Mouse (Mus musculus) heart, embryonic 11.5 days (tissue): ENCODE results near the gene Cdh4. TPM values are rescaled to one million over a fixed set of nuclear protein-coding genes. Genes with fewer than 3 reads are reported as not detected.

ENCODE experiments used
- ATAC-seq: fragments of 200-750 bp; cut with Nextera tagmentation; replicated peaks from 2 replicates; pipeline ENCODE4 v1.8.0; 2017; ENCODE audit warnings: moderate library complexity; ENCODE audit not compliant: insufficient number of reproducible peaks, low FRiP score, low TSS enrichment
- H3K27ac ChIP-seq: fragments of 300-500 bp; sonication (generic); 2 replicates; pipeline ENCODE4 v1.5.1; 2014; ENCODE audit warnings: mild to moderate bottlenecking, low read depth, low read length
- H3K27me3 ChIP-seq: fragments of 300-500 bp; sonication (generic); 2 replicates; pipeline ENCODE4 v1.6.1; 2014; ENCODE audit warnings: mild to moderate bottlenecking, low read length, mixed read lengths; ENCODE audit not compliant: control insufficient read depth, insufficient read depth
- H3K36me3 ChIP-seq: fragments of 300-500 bp; sonication (generic); 2 replicates; pipeline ENCODE4 v1.6.1; 2014; ENCODE audit warnings: mild to moderate bottlenecking, low read length, moderate library complexity, mixed read lengths; ENCODE audit not compliant: control insufficient read depth, insufficient read depth
- H3K4me1 ChIP-seq: fragments of 300-500 bp; sonication (generic); 2 replicates; pipeline ENCODE4 v1.6.1; 2014; ENCODE audit warnings: low read length; ENCODE audit not compliant: control insufficient read depth, insufficient read depth
- H3K4me2 ChIP-seq: fragments of 300-500 bp; sonication (generic); 2 replicates; pipeline ENCODE4 v1.6.1; 2014; ENCODE audit warnings: mild to moderate bottlenecking, moderate library complexity
- H3K4me3 ChIP-seq: fragments of 300-500 bp; sonication (generic); 2 replicates; pipeline ENCODE4 v1.5.1; 2014; ENCODE audit warnings: low read depth, low read length
- H3K9ac ChIP-seq: fragments of 300-500 bp; sonication (generic); 2 replicates; pipeline ENCODE4 v1.6.1; 2014; ENCODE audit warnings: mild to moderate bottlenecking, low read depth, low read length, moderate library complexity
- H3K9me3 ChIP-seq: fragments of 300-500 bp; sonication (generic); replicated peaks from 2 replicates; pipeline ENCODE4 v1.6.1; 2016; ENCODE audit warnings: low read length; ENCODE audit not compliant: control insufficient read depth
- WGBS: fragments of 180-500 bp; shearing (Covaris S2); extraction: QIAGEN DNeasy Blood & Tissue Kit; methylation state at CpG from one replicate; pipeline ENCODE4 v1.1.7; 2014; ENCODE audit not compliant: insufficient replicate concordance; 5-methylcytosine and 5-hydroxymethylcytosine counted together
- polyA plus RNA-seq: library from polyadenylated mRNA; unstranded; fragments of >200 nt; fragmentation: Nextera tagmentation; extraction: Ambion mirVana; gene quantifications from 2 replicates; pipeline ENCODE4 v1.2.1, GENCODE M21; 2014

Cdh4 gene
- polyA plus RNA-seq, 1 experiment from 2014 or later: 0.56 TPM

GRCm38 (mm10) chr2:179941696-179942095, 499.5 kb downstream of the Cdh4 start:
- H3K4me3 ChIP-seq: no peak overlapping the region
- H3K36me3 ChIP-seq: no peaks in the 10 kb centered on the region
- H3K27ac ChIP-seq: no peak overlapping the region
- H3K9ac ChIP-seq: no peak overlapping the region
- H3K27me3 ChIP-seq: no peaks in the 10 kb centered on the region
- 96% methylated on average over 1 of the region's 1 CpGs for WGBS
- no peak for ATAC-seq
- peaks cover 25% of the 10 kb centered on the region for H3K4me1 ChIP-seq
- H3K4me2 ChIP-seq: no peak overlapping the region
- H3K9me3 ChIP-seq: no peaks in the 10 kb centered on the region

- ATAC-seq: no peak
- Histone ChIP-seq H3K4me3 (no peak overlapping the region), H3K9ac (no peak overlapping the region), H3K27me3 (no peaks in the 10 kb centered on the region), H3K9me3 (no peaks in the 10 kb centered on the region), H3K4me1 (peaks cover 42% of the 10 kb centered on the region), H3K27ac (no peak overlapping the region), H3K36me3 (no peaks in the 10 kb centered on the region), H3K4me2 (no peak overlapping the region)
- WGBS: 49% methylated on average over 4 of the region's 4 CpGs
These were observed 502.8 kb downstream of the Cdh4 start for GRCm38 (mm10) chr2:179945051-179945450.

GRCm38 (mm10) chr2:179946496-179946895, 504.3 kb downstream of the Cdh4 start:
- H3K27me3 ChIP-seq: no peaks in the 10 kb centered on the region
- H3K4me3 ChIP-seq: no peak overlapping the region
- WGBS: 82% methylated on average over 6 of the region's 6 CpGs
- no peak overlapping the region for H3K9ac ChIP-seq
- peaks cover 37% of the 10 kb centered on the region for H3K4me1 ChIP-seq
- H3K4me2 ChIP-seq: no peak overlapping the region
- H3K27ac ChIP-seq: no peak overlapping the region
- no peak for ATAC-seq
- no peaks in the 10 kb centered on the region for H3K36me3 ChIP-seq
- no peaks in the 10 kb centered on the region for H3K9me3 ChIP-seq

- Histone ChIP-seq H3K4me1 (peaks cover 39% of the 10 kb centered on the region), H3K9ac (no peak overlapping the region), H3K27me3 (no peaks in the 10 kb centered on the region), H3K4me3 (no peak overlapping the region), H3K27ac (no peak overlapping the region), H3K9me3 (no peaks in the 10 kb centered on the region), H3K36me3 (no peaks in the 10 kb centered on the region), H3K4me2 (no peak overlapping the region)
- ATAC-seq: no peak
- 59% methylated on average over 5 of the region's 5 CpGs for WGBS
These were observed 505.4 kb downstream of the Cdh4 start for GRCm38 (mm10) chr2:179947607-179948006.

GRCm38 (mm10) chr2:179948820-179949219, 506.6 kb downstream of the Cdh4 start:
- no peaks in the 10 kb centered on the region for H3K36me3 ChIP-seq
- WGBS: 77% methylated on average over 5 of the region's 5 CpGs
- H3K4me1 ChIP-seq: peaks cover 39% of the 10 kb centered on the region

More at GRCm38 (mm10) chr2:179948820-179949219, 506.6 kb downstream of the Cdh4 start:
- ATAC-seq: no peak
- H3K27me3 ChIP-seq: no peaks in the 10 kb centered on the region
- H3K27ac ChIP-seq: no peak overlapping the region
- H3K4me2 ChIP-seq: no peak overlapping the region
- no peaks in the 10 kb centered on the region for H3K9me3 ChIP-seq
- H3K9ac ChIP-seq: no peak overlapping the region
- no peak overlapping the region for H3K4me3 ChIP-seq
